Mouse (Mus musculus) embryo, embryonic 10.5 days (tissue): ENCODE data around the gene Cygb.
"Not testable (repeated sequence)": the region's sequence is repeated elsewhere in the genome, so short reads cannot be mapped to it uniquely, and the experiment has no call there.

Source experiments
- DNase-seq: peaks from one replicate; pipeline ENCODE4 v3.0.0-alpha.2; 2015; ENCODE audit warnings: low spot score

Cygb gene

GRCm38 (mm10) chr11:116654255-116654821, at the start of gene Cygb:
Cygb (minus strand) TSS chr11:116654313.
- no peak for DNase-seq

- no peak for DNase-seq
Measured at GRCm38 (mm10) chr11:116701377-116701841, 47.3 kb upstream of the Cygb start.

GRCm38 (mm10) chr11:116697521-116697920, 43.4 kb upstream of the Cygb start:
- DNase-seq: no peak

GRCm38 (mm10) chr11:116696426-116696825, 42.3 kb upstream of the Cygb start:
- no peak for DNase-seq

- peak; percentile 21 for DNase-seq
Measured at GRCm38 (mm10) chr11:116695194-116695880, 41.2 kb upstream of the Cygb start.

- DNase-seq: peak; percentile 53
Measured at GRCm38 (mm10) chr11:116694250-116695193, 40.4 kb upstream of the Cygb start.

- DNase-seq: no peak
Measured at GRCm38 (mm10) chr11:116693899-116694249, 39.8 kb upstream of the Cygb start.

- DNase-seq: no peak
Measured at GRCm38 (mm10) chr11:116690701-116691575, 36.8 kb upstream of the Cygb start.

GRCm38 (mm10) chr11:116689622-116690021, 35.5 kb upstream of the Cygb start:
- no peak for DNase-seq

- DNase-seq: no peak
Measured at GRCm38 (mm10) chr11:116687897-116688296, 33.8 kb upstream of the Cygb start.

- no peak for DNase-seq
Measured at GRCm38 (mm10) chr11:116685729-116686128, 31.6 kb upstream of the Cygb start.

- no peak for DNase-seq
Measured at GRCm38 (mm10) chr11:116683777-116684176, 29.7 kb upstream of the Cygb start.

- DNase-seq: no peak
Measured at GRCm38 (mm10) chr11:116682501-116683144, 28.5 kb upstream of the Cygb start.

- DNase-seq: no peak
Measured at GRCm38 (mm10) chr11:116681147-116681546, 27.0 kb upstream of the Cygb start.

GRCm38 (mm10) chr11:116680321-116681091, 26.4 kb upstream of the Cygb start:
- no peak for DNase-seq

GRCm38 (mm10) chr11:116679148-116679547, 25.0 kb upstream of the Cygb start:
- no peak for DNase-seq

GRCm38 (mm10) chr11:116677711-116678441, 23.8 kb upstream of the Cygb start:
- no peak for DNase-seq

- DNase-seq: no peak
Measured at GRCm38 (mm10) chr11:116676175-116676976, 22.3 kb upstream of the Cygb start.

- DNase-seq: not testable (repeated sequence)
Measured at GRCm38 (mm10) chr11:116675429-116675828, 21.3 kb upstream of the Cygb start.
